Mouse (Mus musculus) MEL (cell line): Measurements from ENCODE around the gene Tjp2. TPM values are rescaled to one million over a fixed set of nuclear protein-coding genes. Genes with fewer than 3 reads are reported as not detected.

Experiments
- DNase-seq: peaks from one replicate; pipeline ENCODE4 v3.0.0; 2011; ENCODE audit warnings: low read depth, low spot score
- H3K27ac ChIP-seq: 2 replicates; pipeline ENCODE4 v1.5.1; 2012; ENCODE audit warnings: low read depth, mild to moderate bottlenecking, control low read depth, low read length, moderate library complexity; ENCODE audit not compliant: control insufficient read depth
- H3K27me3 ChIP-seq, 2 experiments: fragments of 150-350 bp in 1 of 2; sonication (generic) in 1 of 2; 2 replicates each; pipeline ENCODE4 v1.6.1; 2012; ENCODE audit warnings: low read length in 2 of 2, mild to moderate bottlenecking in 2 of 2, improper control_type of control experiment in 1 of 2, moderate library complexity in 1 of 2; ENCODE audit not compliant: insufficient read depth in 2 of 2, control insufficient read depth in 1 of 2
- H3K36me3 ChIP-seq, 2 experiments: 2 replicates each; pipeline ENCODE4 v1.6.1; 2012 to 2014; ENCODE audit warnings: low read length in 2 of 2, improper control_type of control experiment in 1 of 2, inconsistent platforms in 1 of 2, mild to moderate bottlenecking in 1 of 2; ENCODE audit not compliant: insufficient read depth in 2 of 2, control insufficient read depth in 1 of 2
- H3K4me1 ChIP-seq, 2 experiments: fragments of 150-350 bp in 1 of 2; sonication (generic) in 1 of 2; 2 replicates each; pipeline ENCODE4 v1.6.1; 2012; ENCODE audit warnings: low read length in 2 of 2, improper control_type of control experiment in 1 of 2, mild to moderate bottlenecking in 1 of 2; ENCODE audit not compliant: insufficient read depth in 2 of 2, control insufficient read depth in 1 of 2
- H3K4me3 ChIP-seq, 2 experiments: fragments of 150-350 bp in 1 of 2; sonication (generic) in 1 of 2; 2 replicates each; pipeline ENCODE4 v1.5.1; 2012; ENCODE audit warnings: low read depth in 2 of 2, low read length in 2 of 2, mild to moderate bottlenecking in 2 of 2, moderate library complexity in 2 of 2, control low read depth in 1 of 2, improper control_type of control experiment in 1 of 2; ENCODE audit not compliant: control insufficient read depth in 1 of 2, insufficient read depth in 1 of 2
- H3K79me2 ChIP-seq: 2 replicates; pipeline ENCODE4 v1.6.1; 2012; ENCODE audit warnings: mild to moderate bottlenecking, low read length, moderate library complexity; ENCODE audit not compliant: control insufficient read depth, poor library complexity, insufficient read depth
- H3K9ac ChIP-seq: 2 replicates; pipeline ENCODE4 v1.6.1; 2012; ENCODE audit warnings: low read depth, mild to moderate bottlenecking, control low read depth, low read length, moderate library complexity; ENCODE audit not compliant: control insufficient read depth, poor library complexity, severe bottlenecking
- H3K9me3 ChIP-seq: fragments of 150-350 bp; sonication (generic); replicated peaks from 2 replicates; pipeline ENCODE4 v1.6.1; 2012; ENCODE audit warnings: mild to moderate bottlenecking, low read length, improper control_type of control experiment, moderate library complexity; ENCODE audit not compliant: insufficient read depth
- BHLHE40 ChIP-seq: IDR thresholded peaks from 2 replicates; pipeline ENCODE4 v1.6.1; 2012; ENCODE audit warnings: low read depth, mild to moderate bottlenecking, inconsistent platforms, low read length, improper control_type of control experiment, borderline replicate concordance
- CHD1 ChIP-seq: IDR thresholded peaks from 2 replicates; pipeline ENCODE4 v1.6.1; 2012; ENCODE audit warnings: low read depth, mild to moderate bottlenecking, inconsistent platforms, low read length, improper control_type of control experiment
- CHD2 ChIP-seq: IDR thresholded peaks from 2 replicates; pipeline ENCODE4 v1.6.1; 2011; ENCODE audit warnings: low read length, improper control_type of control experiment
- CTCF ChIP-seq, 3 experiments: IDR thresholded peaks in 2 of 3; conservative IDR thresholded peaks in 1 of 3; 2 replicates each; pipeline ENCODE4 v1.5.1; 2011 to 2012; ENCODE audit warnings: low read length in 3 of 3, low read depth in 2 of 3, mild to moderate bottlenecking in 2 of 3, improper control_type of control experiment in 1 of 3, inconsistent platforms in 1 of 3, mixed read lengths in 1 of 3, moderate library complexity in 1 of 3; ENCODE audit not compliant: control insufficient read depth in 1 of 3, insufficient read depth in 1 of 3, poor library complexity in 1 of 3, severe bottlenecking in 1 of 3
- E2F4 ChIP-seq: IDR thresholded peaks from 2 replicates; pipeline ENCODE4 v1.6.1; 2011; ENCODE audit warnings: low read depth, low read length, improper control_type of control experiment, borderline replicate concordance
- ELF1 ChIP-seq: IDR thresholded peaks from 2 replicates; pipeline ENCODE4 v1.6.1; 2014; ENCODE audit warnings: low read depth, mild to moderate bottlenecking, inconsistent platforms, low read length, improper control_type of control experiment, moderate library complexity
- ETS1 ChIP-seq: IDR thresholded peaks from 2 replicates; pipeline ENCODE4 v1.6.1; 2012; ENCODE audit warnings: low read depth, mild to moderate bottlenecking, inconsistent platforms, low read length, improper control_type of control experiment, moderate library complexity
- GABPA ChIP-seq: IDR thresholded peaks from 2 replicates; pipeline ENCODE4 v1.6.1; 2012; ENCODE audit warnings: low read depth, mild to moderate bottlenecking, inconsistent platforms, low read length, improper control_type of control experiment, moderate library complexity
- JUND ChIP-seq: IDR thresholded peaks from 2 replicates; pipeline ENCODE4 v1.6.1; 2011; ENCODE audit warnings: low read depth, mild to moderate bottlenecking, improper control_type of control experiment, low read length
- KAT2A ChIP-seq: conservative IDR thresholded peaks from 2 replicates; pipeline ENCODE4 v1.6.1; 2012; ENCODE audit warnings: low read depth, low read length, improper control_type of control experiment, inconsistent platforms
- MAX ChIP-seq: IDR thresholded peaks from 2 replicates; pipeline ENCODE4 v1.6.1; 2011; ENCODE audit warnings: low read length, improper control_type of control experiment
- MAZ ChIP-seq: IDR thresholded peaks from 2 replicates; pipeline ENCODE4 v1.6.1; 2012; ENCODE audit warnings: low read depth, mild to moderate bottlenecking, inconsistent platforms, low read length, improper control_type of control experiment
- MEF2A ChIP-seq: IDR thresholded peaks from 2 replicates; pipeline ENCODE4 v1.6.1; 2014; ENCODE audit warnings: low read depth, mild to moderate bottlenecking, inconsistent platforms, low read length, improper control_type of control experiment; ENCODE audit not compliant: poor library complexity, insufficient replicate concordance, severe bottlenecking; ENCODE audit errors: extremely low read depth
- MXI1 ChIP-seq: IDR thresholded peaks from 2 replicates; pipeline ENCODE4 v1.6.1; 2011; ENCODE audit warnings: mild to moderate bottlenecking, low read depth, low read length, improper control_type of control experiment
- MYB ChIP-seq: IDR thresholded peaks from 2 replicates; pipeline ENCODE4 v1.6.1; 2011; ENCODE audit warnings: mild to moderate bottlenecking, low read depth, low read length, improper control_type of control experiment
- MYC ChIP-seq: IDR thresholded peaks from 2 replicates; pipeline ENCODE4 v1.6.1; 2011; ENCODE audit warnings: low read depth, mild to moderate bottlenecking, low read length, improper control_type of control experiment, moderate library complexity
- NELFE ChIP-seq: IDR thresholded peaks from 2 replicates; pipeline ENCODE4 v1.6.1; 2011; ENCODE audit warnings: low read depth, low read length, improper control_type of control experiment
- NRF1 ChIP-seq: IDR thresholded peaks from 2 replicates; pipeline ENCODE4 v1.6.1; 2014; ENCODE audit warnings: low read depth, mild to moderate bottlenecking, inconsistent platforms, low read length, improper control_type of control experiment, moderate library complexity; ENCODE audit not compliant: poor library complexity, insufficient read depth, severe bottlenecking
- POLR2AphosphoS2 ChIP-seq: IDR thresholded peaks from 2 replicates; pipeline ENCODE4 v1.6.1; 2011; ENCODE audit warnings: low read length, improper control_type of control experiment
- POLR2AphosphoS5 ChIP-seq: IDR thresholded peaks from 2 replicates; pipeline ENCODE4 v1.6.1; 2012; ENCODE audit warnings: low read depth, borderline replicate concordance, mild to moderate bottlenecking, inconsistent platforms, low read length, moderate library complexity, mixed read lengths
- SIN3A ChIP-seq: IDR thresholded peaks from 2 replicates; pipeline ENCODE4 v1.6.1; 2012; ENCODE audit warnings: low read length, improper control_type of control experiment, inconsistent platforms
- SMC3 ChIP-seq: IDR thresholded peaks from 2 replicates; pipeline ENCODE4 v1.6.1; 2011; ENCODE audit warnings: low read depth, low read length, improper control_type of control experiment
- TBP ChIP-seq: IDR thresholded peaks from 2 replicates; pipeline ENCODE4 v1.8.0; 2011; ENCODE audit warnings: low read depth, low read length, improper control_type of control experiment
- TCF12 ChIP-seq: IDR thresholded peaks from 2 replicates; pipeline ENCODE4 v1.6.1; 2014; ENCODE audit warnings: low read depth, mild to moderate bottlenecking, inconsistent platforms, low read length, improper control_type of control experiment, moderate library complexity
- UBTF ChIP-seq: IDR thresholded peaks from 2 replicates; pipeline ENCODE4 v1.6.1; 2012; ENCODE audit warnings: low read depth, mild to moderate bottlenecking, inconsistent platforms, low read length, improper control_type of control experiment, moderate library complexity, borderline replicate concordance; ENCODE audit not compliant: insufficient read depth
- USF1 ChIP-seq: IDR thresholded peaks from 2 replicates; pipeline ENCODE4 v1.6.1; 2014; ENCODE audit warnings: low read depth, mild to moderate bottlenecking, inconsistent platforms, low read length, improper control_type of control experiment, moderate library complexity
- USF2 ChIP-seq, 2 experiments: IDR thresholded peaks; 2 replicates each; pipeline ENCODE4 v1.6.1; 2011 to 2012; ENCODE audit warnings: improper control_type of control experiment in 2 of 2, low read length in 2 of 2, borderline replicate concordance in 1 of 2, inconsistent platforms in 1 of 2, low read depth in 1 of 2, mild to moderate bottlenecking in 1 of 2; ENCODE audit not compliant: insufficient read depth in 1 of 2
- ZKSCAN1 ChIP-seq: IDR thresholded peaks from 2 replicates; pipeline ENCODE4 v1.6.1; 2012; ENCODE audit warnings: low read depth, mild to moderate bottlenecking, inconsistent platforms, low read length, improper control_type of control experiment, moderate library complexity
- ZMIZ1 ChIP-seq: IDR thresholded peaks from 2 replicates; pipeline ENCODE4 v1.6.1; 2012; ENCODE audit warnings: low read depth, mild to moderate bottlenecking, inconsistent platforms, low read length, improper control_type of control experiment, moderate library complexity
- ZNF384 ChIP-seq: IDR thresholded peaks from 2 replicates; pipeline ENCODE4 v1.6.1; 2012; ENCODE audit warnings: low read depth, mild to moderate bottlenecking, inconsistent platforms, low read length, improper control_type of control experiment
- polyA plus RNA-seq, 2 experiments: library from polyadenylated mRNA; stranded (reverse) in 1 of 2; unstranded in 1 of 2; fragments of >175 nt in 1 of 2; fragments of >200 nt in 1 of 2; gene quantifications; 2 replicates each; pipeline versions ENCODE4 v1.2.1 to v1.2.4; 2012; ENCODE audit warnings: low replicate concordance in 2 of 2, low read depth in 1 of 2; ENCODE audit not compliant: insufficient read length in 2 of 2, insufficient read depth in 1 of 2, missing spikeins in 1 of 2
- total RNA-seq: library from RNA; depleted of rRNA; stranded (reverse); fragments of 300-350 nt; gene quantifications from 2 replicates; pipeline ENCODE4 v1.2.3, GENCODE M21; 2012

Gene Tjp2
- total and polyA plus RNA-seq, 3 experiments = 3.0 to 8.3 TPM; not detected in 1

- DNase-seq = no peak
- no peak overlapping the region for H3K4me3 ChIP-seq
- no peaks in the 10 kb centered on the region for H3K9me3 ChIP-seq
- H3K27me3 ChIP-seq = no peaks in the 10 kb centered on the region
- H3K79me2 ChIP-seq = no peaks in the 10 kb centered on the region
- H3K4me1 ChIP-seq = peaks cover 0 to 7% of the 10 kb centered on the region in 2 experiments; a peak in 1 of 4 replicates
- no peak overlapping the region for H3K27ac ChIP-seq
- no peak overlapping the region for H3K9ac ChIP-seq
- TF ChIP-seq TCF12 (no peak), ZNF384 (no peak), USF1 (no peak), NELFE (no peak), BHLHE40 (no peak), ZKSCAN1 (no peak), GABPA (no peak), JUND (no peak), E2F4 (no peak)
- H3K36me3 ChIP-seq = no peaks in the 10 kb centered on the region; a peak in 1 of 4 replicates
Observed at GRCm38 (mm10) chr19:24168531-24168930, 56.3 kb downstream of the Tjp2 start.

- Histone ChIP-seq H3K4me3 (peak overlapping the region; percentile 52 to 56), H3K27me3 (no peaks in the 10 kb centered on the region), H3K27ac (peak overlapping the region; percentile 22; the same call in 1 of the 2 replicates), H3K9me3 (no peaks in the 10 kb centered on the region), H3K9ac (peak overlapping the region; percentile 27), H3K79me2 (no peaks in the 10 kb centered on the region), H3K36me3 (no peaks in the 10 kb centered on the region; a peak in 1 of 4 replicates), H3K4me1 (peaks cover 0 to 7% of the 10 kb centered on the region in 2 experiments; a peak in 1 of 4 replicates)
- DNase-seq = peak; percentile 81
- no peak for TF ChIP-seq GABPA
- no peak for TF ChIP-seq CTCF (IDR thresholded peaks at IDR 0.05 in 2 of 3, conservative IDR thresholded peaks at IDR 0.05 in 1 of 3; ENCODE audit: control insufficient read depth in 1 of 3, insufficient read depth in 1 of 3, low read depth in 2 of 3, low read length in 3 of 3, poor library complexity in 1 of 3, severe bottlenecking in 1 of 3)
- peak; percentile 49; the same call in 1 of the 2 replicates for TF ChIP-seq MAX
- TF ChIP-seq CHD1 = no peak
- no peak for TF ChIP-seq POLR2AphosphoS5
- no peak for TF ChIP-seq MXI1
- no peak for TF ChIP-seq SMC3
- TF ChIP-seq BHLHE40 = no peak
- TF ChIP-seq POLR2AphosphoS2 = no peak
- no peak for TF ChIP-seq ZMIZ1
- no peak for TF ChIP-seq E2F4
- TF ChIP-seq TCF12 = 0 out of 2 replicates have a peak, but pooled peaks have one; percentile 8
- TF ChIP-seq MAZ = no peak
- TF ChIP-seq MYC = no peak
- TF ChIP-seq USF2 (IDR thresholded peaks at IDR 0.05; ENCODE audit: borderline replicate concordance in 1 of 2, insufficient read depth in 1 of 2, low read depth in 1 of 2, low read length in 2 of 2) = no peak
- TF ChIP-seq KAT2A = no peak
- no peak for TF ChIP-seq NRF1
- no peak for TF ChIP-seq MYB
- TF ChIP-seq ELF1 = 0 out of 2 replicates have a peak, but pooled peaks have one; percentile 27
- TF ChIP-seq CHD2 = no peak
- no peak for TF ChIP-seq TBP
- no peak for TF ChIP-seq UBTF
- TF ChIP-seq ETS1 = peak; percentile 52
- TF ChIP-seq MEF2A = no peak
- TF ChIP-seq SIN3A = 0 out of 2 replicates have a peak, but pooled peaks have one; percentile 33
- no peak for TF ChIP-seq ZNF384
Observed at GRCm38 (mm10) chr19:24166516-24167091, 58.2 kb downstream of the Tjp2 start.
